Mouse (Mus musculus) right cerebral cortex, adult 2 months (tissue): ENCODE measurements at regions not wholly inside any gene's neighbourhood (a gene's known extent, or its start where the extent isn't known, plus 50 kb on each side); places are given as distances from the start of the nearest gene placed in this dataset.
"Not testable (repeated sequence)": the region's sequence is repeated elsewhere in the genome, so short reads cannot be mapped to it uniquely, and the experiment has no call there.

Experiments used
- DNase-seq, 2 experiments: peaks; one replicate each; pipeline ENCODE4 v3.0.0; 2021 to 2022; ENCODE audit warnings: low spot score in 2 of 2

GRCm38 (mm10) chr12:43574887-43575605 is 635.1 kb downstream of the Dnajb9 start:
- no peak for DNase-seq

GRCm38 (mm10) chr12:43573186-43573585 is 636.9 kb downstream of the Dnajb9 start:
- DNase-seq, result peak; percentile 17 to 26

GRCm38 (mm10) chr12:43527614-43528013 is 682.5 kb downstream of the Dnajb9 start:
- no peak for DNase-seq

GRCm38 (mm10) chr12:43507458-43507857 is 702.7 kb downstream of the Dnajb9 start:
- not testable (repeated sequence) for DNase-seq

GRCm38 (mm10) chr12:43489896-43490295 is 720.2 kb downstream of the Dnajb9 start:
- no peak for DNase-seq

- DNase-seq, result no peak
Observed at GRCm38 (mm10) chr12:43482683-43483082, 727.4 kb downstream of the Dnajb9 start.

GRCm38 (mm10) chr12:43462543-43462942 is 747.6 kb downstream of the Dnajb9 start:
- DNase-seq, result peak in 1 of 2 experiments; percentile 1
